Mouse (Mus musculus): Measurements from ENCODE around the gene Kcnk13. TPM values are rescaled to one million over a fixed set of nuclear protein-coding genes. Genes with fewer than 3 reads are reported as not detected.

Kcnk13 gene
- total and polyA plus RNA-seq, 2 experiments from 2014 or later: 2.5 to 4.3 TPM

DNA sequence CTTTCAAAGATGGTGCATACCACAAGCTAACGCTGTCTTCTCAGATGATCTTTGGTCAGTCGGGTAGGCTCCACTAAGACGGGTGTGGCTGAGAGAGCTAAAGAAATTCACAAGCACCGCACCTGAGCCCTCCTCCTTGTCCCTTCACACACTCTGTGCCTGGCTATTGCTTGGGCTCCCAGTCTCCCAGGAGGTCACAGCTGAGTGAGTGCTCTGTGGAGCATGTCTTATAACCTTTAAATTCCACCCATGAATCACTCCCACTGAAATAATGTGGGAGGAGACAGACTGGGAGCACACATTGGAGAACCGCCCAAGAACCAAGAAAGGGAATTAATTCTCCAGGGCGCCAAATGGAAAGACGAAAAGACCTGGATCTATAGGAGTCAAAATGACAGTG lies 23.6 kb upstream of the Kcnk13 start:
- ATAC-seq (no peak), DNase-seq (no peak)
- H3K9me3 ChIP-seq (ENCODE audit: low read length): no peaks in the 10 kb centered on the region
- H3K4me3 ChIP-seq (ENCODE audit: low read depth, low read length): no peak overlapping the region
- H3K27me3 ChIP-seq (ENCODE audit: insufficient read depth, low read length): no peaks in the 10 kb centered on the region
- H3K4me1 ChIP-seq (ENCODE audit: insufficient read depth): no peaks in the 10 kb centered on the region
- no peak overlapping the region for H3K4me2 ChIP-seq (ENCODE audit: low read depth)
- WGBS: 90% methylated on average over 7 of the region's 7 CpGs
- no peak overlapping the region for H3K9ac ChIP-seq
- H3K27ac ChIP-seq (ENCODE audit: low read depth, low read length): no peak overlapping the region
- TF ChIP-seq CTCF (IDR thresholded peaks at IDR 0.05; ENCODE audit: low read depth): no peak
- H3K36me3 ChIP-seq (ENCODE audit: insufficient read depth): peaks cover 31% of the 10 kb centered on the region

DNA sequence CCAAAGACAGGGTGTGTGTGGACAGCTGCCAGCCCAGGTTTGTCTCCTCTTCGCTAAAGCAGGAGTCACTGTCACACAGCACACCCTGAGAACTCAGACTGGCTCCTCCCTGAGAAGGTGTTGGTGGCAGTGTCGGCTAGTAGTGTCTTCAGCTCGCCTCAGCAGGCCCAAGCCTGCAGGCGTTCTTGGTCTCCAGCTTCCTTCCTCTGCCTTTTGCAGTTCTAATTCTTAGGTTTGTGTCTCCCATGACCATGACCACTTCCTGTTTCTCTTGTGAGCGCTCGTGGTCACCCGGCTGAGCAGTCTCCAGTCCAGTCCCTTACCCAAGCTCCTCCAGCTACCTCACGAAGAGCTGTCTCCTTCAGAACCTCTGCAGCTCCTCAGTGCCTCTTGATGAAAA lies 21.9 kb upstream of the Kcnk13 start:
- 89% methylated on average over 8 of the region's 8 CpGs for WGBS
- Histone ChIP-seq H3K27me3 (ENCODE audit: insufficient read depth, low read length) (no peaks in the 10 kb centered on the region), H3K27ac (ENCODE audit: low read depth, low read length) (no peak overlapping the region), H3K4me2 (ENCODE audit: low read depth) (no peak overlapping the region), H3K4me1 (ENCODE audit: insufficient read depth) (no peaks in the 10 kb centered on the region), H3K36me3 (ENCODE audit: insufficient read depth) (peaks cover 33% of the 10 kb centered on the region), H3K9ac (no peak overlapping the region), H3K9me3 (ENCODE audit: low read length) (no peaks in the 10 kb centered on the region), H3K4me3 (ENCODE audit: low read depth, low read length) (no peak overlapping the region)
- DNase-seq (no peak), ATAC-seq (no peak)
- TF ChIP-seq CTCF (IDR thresholded peaks at IDR 0.05; ENCODE audit: low read depth): no peak

DNA sequence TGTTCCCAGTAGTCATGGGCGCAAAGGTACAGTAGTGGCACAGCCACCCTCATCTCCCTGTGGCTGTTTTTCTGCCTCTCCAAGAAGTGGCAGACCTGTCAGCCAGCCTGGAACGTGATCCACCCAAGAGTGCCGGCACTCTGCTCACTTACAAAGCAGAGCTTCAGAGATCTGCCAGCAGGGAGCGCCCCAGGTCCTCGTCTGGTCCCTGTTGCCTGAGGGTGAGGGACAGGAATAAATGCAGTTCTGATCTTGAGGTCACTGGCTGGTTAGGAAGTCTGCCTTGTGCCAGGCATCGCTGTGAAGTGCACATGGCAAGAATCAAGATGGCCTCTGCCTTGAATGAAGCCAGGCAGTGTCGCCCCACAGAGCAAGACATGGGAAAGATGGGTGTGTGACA lies 11.4 kb upstream of the Kcnk13 start:
- DNase-seq (peak; percentile 62), ATAC-seq (peak; percentile 67)
- no peak overlapping the region for H3K4me3 ChIP-seq (ENCODE audit: low read depth, low read length)
- H3K27ac ChIP-seq (ENCODE audit: low read depth, low read length): no peak overlapping the region
- 54% methylated on average over 7 of the region's 7 CpGs for WGBS
- H3K36me3 ChIP-seq (ENCODE audit: insufficient read depth): peaks cover 29% of the 10 kb centered on the region
- no peak overlapping the region for H3K4me2 ChIP-seq (ENCODE audit: low read depth)
- no peaks in the 10 kb centered on the region for H3K27me3 ChIP-seq (ENCODE audit: insufficient read depth, low read length)
- H3K9me3 ChIP-seq (ENCODE audit: low read length): no peaks in the 10 kb centered on the region
- H3K9ac ChIP-seq: no peak overlapping the region
- peak; percentile 77 for TF ChIP-seq CTCF (IDR thresholded peaks at IDR 0.05; ENCODE audit: low read depth)
- peaks cover 3% of the 10 kb centered on the region; the same call in 1 of the 2 replicates for H3K4me1 ChIP-seq (ENCODE audit: insufficient read depth)

DNA sequence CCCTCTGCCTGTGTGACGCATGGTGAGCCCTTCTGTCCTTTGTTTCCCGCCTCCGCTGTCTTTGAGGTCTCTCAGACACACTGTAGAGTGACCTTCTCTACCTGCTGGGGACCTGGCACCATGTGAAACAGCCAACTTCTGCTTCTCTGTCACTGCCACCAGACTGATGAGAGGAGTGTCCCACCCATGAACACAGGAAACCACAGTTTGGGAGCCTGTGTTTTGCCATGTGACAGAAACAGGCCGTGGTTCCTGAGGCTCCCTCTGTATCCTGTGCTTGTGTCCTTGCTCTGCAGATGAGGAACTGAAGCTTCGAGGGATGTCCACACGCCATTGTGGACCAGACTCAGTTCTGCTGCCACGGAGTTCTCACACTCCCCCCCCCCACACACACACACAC lies 7.9 kb upstream of the Kcnk13 start:
- Histone ChIP-seq H3K4me3 (ENCODE audit: low read depth, low read length) (no peak overlapping the region), H3K9me3 (ENCODE audit: low read length) (no peaks in the 10 kb centered on the region), H3K4me2 (ENCODE audit: low read depth) (no peak overlapping the region), H3K9ac (no peak overlapping the region), H3K27ac (ENCODE audit: low read depth, low read length) (no peak overlapping the region), H3K36me3 (ENCODE audit: insufficient read depth) (peaks cover 10% of the 10 kb centered on the region), H3K4me1 (ENCODE audit: insufficient read depth) (peaks cover 10% of the 10 kb centered on the region; the same call in 1 of the 2 replicates), H3K27me3 (ENCODE audit: insufficient read depth, low read length) (no peaks in the 10 kb centered on the region)
- DNase-seq: no peak
- ATAC-seq: no peak
- no peak for TF ChIP-seq CTCF (IDR thresholded peaks at IDR 0.05; ENCODE audit: low read depth)
- 80% methylated on average over 7 of the region's 7 CpGs for WGBS

DNA sequence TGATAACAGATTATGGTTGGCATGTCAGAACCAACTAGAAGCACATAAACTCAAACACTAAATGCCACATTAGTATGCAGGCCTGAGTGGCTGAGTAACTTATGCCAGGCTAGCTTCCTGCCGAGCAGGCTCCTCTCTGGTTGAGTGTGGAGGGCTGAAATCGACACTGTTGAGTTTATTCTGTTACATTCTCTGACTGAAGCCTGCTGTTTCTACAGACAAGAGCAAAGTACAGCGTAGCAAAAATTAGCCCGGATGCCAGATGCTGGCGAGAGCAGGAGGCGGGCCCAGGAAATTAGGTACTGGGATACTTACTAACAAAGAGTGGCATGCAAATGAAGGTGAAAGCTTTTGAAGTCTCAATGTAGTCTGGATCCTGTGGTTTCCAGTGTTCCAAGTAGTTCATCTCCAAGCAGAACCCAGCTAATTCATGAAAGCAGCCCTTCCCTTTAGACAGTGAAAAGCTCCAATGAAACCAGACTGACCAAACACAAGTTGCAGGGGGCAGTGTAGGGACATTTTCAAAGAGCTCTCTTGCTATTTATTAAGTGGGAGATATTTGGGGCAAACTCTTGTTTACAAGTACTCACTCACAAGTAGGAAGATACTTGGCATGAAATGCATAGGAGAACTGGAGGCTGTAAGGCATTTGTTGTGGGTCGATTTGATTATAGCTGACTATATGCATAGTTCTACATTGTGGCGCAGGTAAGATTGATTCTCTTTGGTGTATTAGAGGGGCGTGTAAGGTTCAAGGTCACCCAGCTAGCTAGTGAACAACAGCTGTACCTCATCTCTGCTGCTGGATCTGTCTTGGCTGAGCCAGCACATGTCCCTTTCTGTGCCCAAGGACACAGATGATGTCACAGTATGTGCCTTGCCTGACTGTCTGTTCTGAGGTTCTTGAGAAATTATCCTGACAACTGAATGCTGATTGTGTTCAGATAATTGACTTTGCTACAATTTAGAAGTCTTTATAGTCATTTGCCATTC lies 5.9 kb upstream of the Kcnk13 start:
- Histone ChIP-seq H3K27ac (ENCODE audit: low read depth, low read length) (peak overlapping the region; percentile 30; the same call in 1 of the 2 replicates), H3K4me1 (ENCODE audit: insufficient read depth) (peaks cover 10% of the 10 kb centered on the region; the same call in 1 of the 2 replicates), H3K4me3 (ENCODE audit: low read depth, low read length) (no peak overlapping the region), H3K36me3 (ENCODE audit: insufficient read depth) (peaks cover 7% of the 10 kb centered on the region), H3K27me3 (ENCODE audit: insufficient read depth, low read length) (no peaks in the 10 kb centered on the region), H3K9me3 (ENCODE audit: low read length) (no peaks in the 10 kb centered on the region), H3K4me2 (ENCODE audit: low read depth) (no peak overlapping the region), H3K9ac (no peak overlapping the region)
- WGBS: 32% methylated on average over 9 of the region's 9 CpGs
- TF ChIP-seq CTCF (IDR thresholded peaks at IDR 0.05; ENCODE audit: low read depth): no peak
- DNase-seq (peak; percentile 43), ATAC-seq (peak; percentile 73)

DNA sequence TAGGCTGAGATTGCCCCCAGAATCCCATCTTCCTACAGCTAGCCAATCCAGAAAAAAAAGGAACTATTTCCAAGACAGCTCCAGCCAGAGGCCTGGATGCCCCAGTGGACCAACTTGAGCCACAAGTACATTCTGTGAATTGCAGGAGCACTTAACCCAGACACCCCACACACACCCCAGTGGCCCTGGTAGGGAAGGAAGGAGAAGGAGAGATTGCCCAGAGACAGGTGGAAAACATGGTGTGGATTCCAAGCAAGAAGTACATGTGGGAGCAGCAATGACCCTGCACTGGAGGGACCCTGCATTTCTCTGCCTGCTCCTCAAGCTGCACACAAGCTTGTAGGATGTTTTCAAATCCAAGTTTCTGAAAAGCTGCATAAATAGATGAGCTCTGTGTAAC lies 5.0 kb upstream of the Kcnk13 start:
- TF ChIP-seq CTCF (IDR thresholded peaks at IDR 0.05; ENCODE audit: low read depth): no peak
- Histone ChIP-seq H3K27me3 (ENCODE audit: insufficient read depth, low read length) (peaks cover 9% of the 10 kb centered on the region), H3K4me2 (ENCODE audit: low read depth) (no peak overlapping the region), H3K4me1 (ENCODE audit: insufficient read depth) (peaks cover 11% of the 10 kb centered on the region), H3K36me3 (ENCODE audit: insufficient read depth) (peaks cover 7% of the 10 kb centered on the region), H3K9me3 (ENCODE audit: low read length) (no peaks in the 10 kb centered on the region), H3K27ac (ENCODE audit: low read depth, low read length) (no peak overlapping the region), H3K4me3 (ENCODE audit: low read depth, low read length) (no peak overlapping the region), H3K9ac (no peak overlapping the region)
- DNase-seq (no peak), ATAC-seq (no peak)

DNA sequence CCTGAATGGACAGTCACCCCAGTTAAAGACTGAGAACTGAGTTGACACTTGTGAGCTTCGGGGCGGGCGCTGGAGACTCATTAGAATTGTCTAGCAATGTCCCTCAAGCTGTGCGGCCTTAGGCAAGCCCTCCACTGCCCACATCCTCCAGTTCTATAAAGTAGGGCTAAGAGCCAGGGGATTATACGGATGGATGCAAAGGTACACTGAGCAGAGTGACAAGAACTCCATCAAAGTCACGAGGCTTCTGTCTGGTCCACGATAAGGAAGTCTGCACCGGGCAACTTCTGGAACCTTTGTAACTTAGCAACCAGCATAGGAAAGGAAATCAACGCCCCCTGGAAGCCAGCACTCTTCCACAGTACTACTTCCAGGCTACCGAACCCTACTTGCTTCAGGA lies 4.4 kb upstream of the Kcnk13 start:
- peaks cover 7% of the 10 kb centered on the region for H3K36me3 ChIP-seq (ENCODE audit: insufficient read depth)
- peaks cover 17% of the 10 kb centered on the region for H3K4me1 ChIP-seq (ENCODE audit: insufficient read depth)
- no peak overlapping the region for H3K4me3 ChIP-seq (ENCODE audit: low read depth, low read length)
- H3K4me2 ChIP-seq (ENCODE audit: low read depth): no peak overlapping the region
- DNase-seq (no peak), ATAC-seq (no peak; the same call in 1 of the 2 replicates)
- TF ChIP-seq CTCF (IDR thresholded peaks at IDR 0.05; ENCODE audit: low read depth): no peak
- WGBS: 11% methylated on average over 10 of the region's 10 CpGs
- H3K27ac ChIP-seq (ENCODE audit: low read depth, low read length): no peak overlapping the region
- H3K9me3 ChIP-seq (ENCODE audit: low read length): no peaks in the 10 kb centered on the region
- H3K9ac ChIP-seq: no peak overlapping the region
- H3K27me3 ChIP-seq (ENCODE audit: insufficient read depth, low read length): peaks cover 15% of the 10 kb centered on the region
